Mouse (Mus musculus) forebrain, embryonic 16.5 days (tissue): Measurements from ENCODE around the gene Lrrc4c. TPM values are rescaled to one million over a fixed set of nuclear protein-coding genes. Genes with fewer than 3 reads are reported as not detected.

Experiments used
- ATAC-seq: fragments of 200-750 bp; cut with Nextera tagmentation; 2 replicates; pipeline ENCODE4 v1.8.0; 2017; ENCODE audit warnings: mild to moderate bottlenecking, moderate library complexity
- H3K27ac ChIP-seq: fragments of 300-500 bp; sonication (generic); 2 replicates; pipeline ENCODE4 v1.5.1; 2014; ENCODE audit warnings: low read length, control low read depth
- H3K27me3 ChIP-seq: fragments of 300-500 bp; sonication (generic); replicated peaks from 2 replicates; pipeline ENCODE4 v1.6.1; 2014; ENCODE audit warnings: low read length; ENCODE audit not compliant: control insufficient read depth, insufficient read depth
- H3K36me3 ChIP-seq: fragments of 300-500 bp; sonication (generic); 2 replicates; pipeline ENCODE4 v1.6.1; 2014; ENCODE audit not compliant: control insufficient read depth, insufficient read depth
- H3K4me1 ChIP-seq: fragments of 300-500 bp; sonication (generic); replicated peaks from 2 replicates; pipeline ENCODE4 v1.6.1; 2014; ENCODE audit warnings: low read length; ENCODE audit not compliant: control insufficient read depth, insufficient read depth
- H3K4me2 ChIP-seq: fragments of 300-500 bp; sonication (generic); 2 replicates; pipeline ENCODE4 v1.6.1; 2014; ENCODE audit warnings: mild to moderate bottlenecking, low read length, control low read depth
- H3K4me3 ChIP-seq: fragments of 300-500 bp; sonication (generic); replicated peaks from 2 replicates; pipeline ENCODE4 v1.5.1; 2014; ENCODE audit warnings: mild to moderate bottlenecking, low read length, control low read depth
- H3K9ac ChIP-seq: fragments of 300-500 bp; sonication (generic); replicated peaks from 2 replicates; pipeline ENCODE4 v1.6.1; 2014; ENCODE audit warnings: low read depth, low read length, control low read depth
- H3K9me3 ChIP-seq: fragments of 300-500 bp; sonication (generic); 2 replicates; pipeline ENCODE4 v1.6.1; 2016; ENCODE audit warnings: low read length; ENCODE audit not compliant: control insufficient read depth
- WGBS: fragments of 180-500 bp; shearing (Covaris S2); extraction: QIAGEN DNeasy Blood & Tissue Kit; methylation state at CpG from one replicate; pipeline ENCODE4 v1.1.7; 2014; 5-methylcytosine and 5-hydroxymethylcytosine counted together
- polyA plus RNA-seq: library from polyadenylated mRNA; unstranded; fragments of >200 nt; fragmentation: Nextera tagmentation; extraction: Ambion mirVana; gene quantifications from 2 replicates; pipeline ENCODE4 v1.2.1, GENCODE M21; 2015

Gene Lrrc4c
- polyA plus RNA-seq, 1 experiment from 2014 or later: 30.9 TPM

DNA sequence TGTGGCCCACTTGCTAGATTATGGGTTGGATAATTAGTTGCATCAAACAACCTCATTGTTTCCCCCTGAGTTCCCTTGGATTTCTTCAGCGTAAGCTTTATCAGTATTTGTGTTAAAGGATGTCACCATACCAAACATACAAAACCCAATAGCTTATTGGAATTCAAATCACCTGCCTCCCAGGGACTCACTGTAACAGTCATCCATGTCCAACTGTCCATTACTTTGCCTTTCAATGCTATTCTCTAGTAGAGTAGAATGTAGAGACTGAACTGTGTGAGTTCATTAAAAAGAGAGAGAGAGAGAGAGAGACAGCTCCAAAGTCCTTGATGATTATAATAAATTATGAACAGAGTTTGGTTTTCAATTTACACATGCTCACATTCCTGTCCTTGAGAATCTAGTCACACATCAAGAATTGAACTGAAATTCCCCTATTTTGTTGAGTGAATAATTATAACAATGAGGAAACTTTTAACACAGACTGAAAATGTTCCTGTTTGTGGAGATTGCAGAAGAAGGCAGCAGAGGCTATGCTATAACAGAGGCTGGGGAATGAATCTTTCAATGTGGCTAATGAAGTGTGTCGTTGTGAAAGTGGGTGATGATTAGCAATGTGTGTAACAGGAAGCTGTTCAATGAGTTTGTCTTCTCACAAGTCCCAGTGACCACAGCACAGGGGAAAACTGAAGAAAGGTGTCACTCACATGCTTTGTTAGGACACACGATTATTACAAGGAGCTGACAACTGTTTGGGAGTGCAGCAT, 181.3 kb downstream of the Lrrc4c start:
- H3K27ac ChIP-seq: no peak overlapping the region
- H3K36me3 ChIP-seq: no peaks in the 10 kb centered on the region
- no peaks in the 10 kb centered on the region for H3K27me3 ChIP-seq
- H3K4me2 ChIP-seq: no peak overlapping the region
- H3K4me3 ChIP-seq: no peak overlapping the region
- H3K9me3 ChIP-seq: no peaks in the 10 kb centered on the region
- no peak overlapping the region for H3K9ac ChIP-seq
- ATAC-seq: no peak
- H3K4me1 ChIP-seq: no peaks in the 10 kb centered on the region
- WGBS: 6% methylated on average over 3 of the region's 3 CpGs

DNA sequence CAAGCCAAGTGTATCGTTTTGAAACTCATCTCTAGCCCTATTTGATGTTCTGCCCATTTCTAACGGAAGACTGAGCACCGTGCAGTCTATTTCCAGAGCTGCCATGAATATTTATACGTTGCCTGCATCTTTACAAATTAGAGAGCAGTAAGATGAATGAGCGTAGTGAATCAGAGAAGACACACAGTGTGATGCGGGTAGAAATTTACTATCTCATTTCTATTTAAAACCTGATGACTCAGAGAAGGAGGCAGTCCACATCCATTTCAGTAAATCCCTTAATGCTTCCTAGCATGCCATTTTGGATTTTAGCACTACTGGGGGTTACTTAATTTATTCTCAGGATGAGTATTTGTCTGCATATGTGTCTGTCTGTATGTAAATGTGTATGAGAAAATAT, 186.2 kb downstream of the Lrrc4c start:
- Histone ChIP-seq H3K4me2 (no peak overlapping the region), H3K36me3 (no peaks in the 10 kb centered on the region), H3K4me3 (no peak overlapping the region), H3K27ac (no peak overlapping the region), H3K27me3 (no peaks in the 10 kb centered on the region), H3K9me3 (no peaks in the 10 kb centered on the region), H3K4me1 (no peaks in the 10 kb centered on the region), H3K9ac (no peak overlapping the region)
- 68% methylated on average over 6 of the region's 6 CpGs for WGBS
- ATAC-seq: no peak

- H3K4me2 ChIP-seq: no peak overlapping the region
- H3K9ac ChIP-seq: no peak overlapping the region
- no peak for ATAC-seq
- H3K27ac ChIP-seq: no peak overlapping the region
- no peak overlapping the region for H3K4me3 ChIP-seq
- no peaks in the 10 kb centered on the region for H3K9me3 ChIP-seq
- no peaks in the 10 kb centered on the region for H3K4me1 ChIP-seq
- H3K27me3 ChIP-seq: no peaks in the 10 kb centered on the region
- H3K36me3 ChIP-seq: no peaks in the 10 kb centered on the region
- WGBS: 88% methylated on average over 1 of the region's 1 CpGs
Observed at GRCm38 (mm10) chr2:96505641-96506040, 187.7 kb downstream of the Lrrc4c start.

DNA sequence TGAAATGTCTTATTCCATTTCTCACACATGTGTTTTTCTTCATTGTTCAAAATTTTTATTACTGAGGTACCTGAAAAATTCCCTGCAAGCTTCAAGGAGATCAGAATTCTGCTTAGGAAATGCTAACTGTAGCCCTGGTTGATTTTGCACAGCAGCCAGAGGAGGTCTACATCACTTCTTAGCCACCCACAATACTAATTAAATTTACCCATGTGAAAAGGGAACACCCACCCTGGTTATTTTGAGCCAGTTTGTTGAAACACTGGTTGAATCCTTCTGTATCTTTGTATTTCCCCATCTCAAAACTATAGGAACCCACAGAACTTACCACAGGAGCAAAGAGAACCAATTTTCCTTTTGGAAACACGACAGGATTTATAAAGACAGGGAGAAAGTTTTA, 191.0 kb downstream of the Lrrc4c start:
- H3K4me2 ChIP-seq: no peak overlapping the region
- no peaks in the 10 kb centered on the region for H3K27me3 ChIP-seq
- H3K4me1 ChIP-seq: no peaks in the 10 kb centered on the region
- no peak overlapping the region for H3K27ac ChIP-seq
- H3K9me3 ChIP-seq: no peaks in the 10 kb centered on the region
- ATAC-seq: no peak
- no peak overlapping the region for H3K4me3 ChIP-seq
- H3K36me3 ChIP-seq: no peaks in the 10 kb centered on the region
- WGBS: 50% methylated on average over 1 of the region's 1 CpGs
- no peak overlapping the region for H3K9ac ChIP-seq

GRCm38 (mm10) chr2:96537469-96537868, 219.5 kb downstream of the Lrrc4c start:
- Histone ChIP-seq H3K27me3 (no peaks in the 10 kb centered on the region), H3K4me3 (no peak overlapping the region), H3K9me3 (no peaks in the 10 kb centered on the region), H3K36me3 (no peaks in the 10 kb centered on the region), H3K9ac (no peak overlapping the region), H3K27ac (no peak overlapping the region), H3K4me1 (no peaks in the 10 kb centered on the region), H3K4me2 (no peak overlapping the region)
- 58% methylated on average over 3 of the region's 3 CpGs for WGBS
- ATAC-seq: no peak

DNA sequence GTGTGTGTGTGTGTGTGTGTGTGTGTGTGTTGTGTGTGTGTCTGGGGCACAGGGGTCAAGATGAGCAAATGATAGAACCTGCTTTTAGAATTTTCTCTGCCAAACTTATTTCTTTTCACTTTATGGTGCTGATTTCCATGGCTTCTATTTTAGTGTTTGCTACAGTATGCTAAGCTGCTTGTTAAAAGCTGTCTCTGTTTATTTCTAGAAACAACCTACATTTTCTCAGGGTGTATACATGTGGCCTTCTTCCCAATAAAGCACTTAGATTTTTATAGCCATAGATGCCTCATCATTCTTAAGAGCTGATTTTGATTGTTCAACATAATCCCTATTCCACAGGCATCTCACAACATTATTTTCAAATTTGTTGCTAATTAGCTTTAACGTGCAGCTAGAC, 229.2 kb downstream of the Lrrc4c start:
- 62% methylated on average over 1 of the region's 1 CpGs for WGBS
- no peak overlapping the region for H3K4me2 ChIP-seq
- no peaks in the 10 kb centered on the region for H3K9me3 ChIP-seq
- no peak for ATAC-seq
- no peak overlapping the region for H3K27ac ChIP-seq
- no peaks in the 10 kb centered on the region for H3K36me3 ChIP-seq
- no peak overlapping the region for H3K4me3 ChIP-seq
- no peak overlapping the region for H3K9ac ChIP-seq
- no peaks in the 10 kb centered on the region for H3K27me3 ChIP-seq
- H3K4me1 ChIP-seq: no peaks in the 10 kb centered on the region

GRCm38 (mm10) chr2:96573755-96574154, 255.8 kb downstream of the Lrrc4c start:
- Histone ChIP-seq H3K4me1 (no peaks in the 10 kb centered on the region), H3K9me3 (no peaks in the 10 kb centered on the region), H3K27ac (no peak overlapping the region), H3K9ac (no peak overlapping the region), H3K36me3 (no peaks in the 10 kb centered on the region), H3K4me3 (no peak overlapping the region), H3K27me3 (no peaks in the 10 kb centered on the region), H3K4me2 (no peak overlapping the region)
- WGBS: 90% methylated on average over 2 of the region's 2 CpGs
- ATAC-seq: no peak

DNA sequence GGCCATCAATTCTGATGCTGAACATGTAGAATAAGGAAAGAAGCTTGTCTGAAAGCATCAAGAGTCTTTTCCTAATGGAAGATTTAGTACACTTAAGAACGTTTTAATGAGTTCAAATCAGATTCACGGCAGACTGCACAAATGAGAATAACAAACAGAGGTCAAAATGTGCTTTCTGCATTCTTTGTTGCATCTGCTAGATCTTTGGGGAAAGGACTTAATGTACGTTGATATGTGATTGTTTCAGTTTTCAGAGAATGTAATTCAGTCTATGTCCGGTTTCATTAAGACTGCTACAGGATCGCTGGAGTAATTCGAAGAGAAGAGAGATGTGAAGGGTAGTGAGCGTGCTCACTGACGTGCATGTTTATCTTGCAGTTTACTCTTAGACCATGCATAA, 259.7 kb downstream of the Lrrc4c start:
- 67% methylated on average over 8 of the region's 8 CpGs for WGBS
- no peak for ATAC-seq
- Histone ChIP-seq H3K4me2 (no peak overlapping the region), H3K36me3 (no peaks in the 10 kb centered on the region), H3K27ac (no peak overlapping the region), H3K27me3 (no peaks in the 10 kb centered on the region), H3K9ac (no peak overlapping the region), H3K9me3 (no peaks in the 10 kb centered on the region), H3K4me1 (no peaks in the 10 kb centered on the region; the same call in 1 of the 2 replicates), H3K4me3 (no peak overlapping the region)

GRCm38 (mm10) chr2:96580136-96580733, 262.3 kb downstream of the Lrrc4c start:
- Histone ChIP-seq H3K9me3 (no peaks in the 10 kb centered on the region), H3K4me2 (no peak overlapping the region), H3K9ac (no peak overlapping the region), H3K36me3 (no peaks in the 10 kb centered on the region), H3K4me1 (no peaks in the 10 kb centered on the region; the same call in 1 of the 2 replicates), H3K27ac (no peak overlapping the region), H3K4me3 (no peak overlapping the region), H3K27me3 (no peaks in the 10 kb centered on the region)
- 54% methylated on average over 1 of the region's 1 CpGs for WGBS
- no peak for ATAC-seq
